8 mouse cellular contexts compared by ENCODE assay signal in genomic region chr11:57600621-57601121, GRCm38 (mm10). TPM values are rescaled to one million over a fixed set of nuclear protein-coding genes. Genes with fewer than 3 reads are reported as not detected.
DNase-seq lines count a peak whose midpoint lies in the region; ATAC-seq and TF ChIP-seq lines count a peak whose summit lies in the region.

No protein-coding gene starts in this region.

- H3K9me3 ChIP-seq in stomach, embryonic 14.5 days (ENCODE audit: control insufficient read depth, low read depth, low read length): no peaks in the 10 kb centered on the region
- H3K9me3 ChIP-seq in stomach, postnatal 0 days (ENCODE audit: control insufficient read depth, low read length): no peaks in the 10 kb centered on the region
- no peaks in the 10 kb centered on the region for H3K9me3 ChIP-seq in embryonic facial prominence, embryonic 12.5 days
- no peaks in the 10 kb centered on the region for H3K9me3 ChIP-seq in heart, embryonic 13.5 days
- H3K9me3 ChIP-seq in kidney, embryonic 14.5 days (ENCODE audit: control insufficient read depth, low read length): no peaks in the 10 kb centered on the region

- TF ChIP-seq CTCF in stomach, postnatal 0 days (IDR thresholded peaks at IDR 0.05; ENCODE audit: low read depth): no peak

- no peak for TF ChIP-seq EP300 in stomach, postnatal 0 days (optimal IDR thresholded peaks at IDR 0.05)

- WGBS in stomach, embryonic 14.5 days: 20% methylated on average over 4 of the region's 4 CpGs
- 31% methylated on average over 4 of the region's 4 CpGs for WGBS in stomach, postnatal 0 days
- WGBS in embryonic facial prominence, embryonic 12.5 days: 5% methylated on average over 4 of the region's 4 CpGs
- WGBS in heart, embryonic 13.5 days: 30% methylated on average over 4 of the region's 4 CpGs
- WGBS in kidney, embryonic 14.5 days: 26% methylated on average over 4 of the region's 4 CpGs

- no peaks in the 10 kb centered on the region for H3K27me3 ChIP-seq in stomach, embryonic 14.5 days (ENCODE audit: control insufficient read depth, insufficient read depth, low read length)
- no peaks in the 10 kb centered on the region for H3K27me3 ChIP-seq in stomach, postnatal 0 days (ENCODE audit: control insufficient read depth, insufficient read depth, low read length)
- H3K27me3 ChIP-seq in embryonic facial prominence, embryonic 12.5 days: no peaks in the 10 kb centered on the region
- peaks cover 18% of the 10 kb centered on the region for H3K27me3 ChIP-seq in heart, embryonic 13.5 days (replicated peaks)
- H3K27me3 ChIP-seq in kidney, embryonic 14.5 days (ENCODE audit: control insufficient read depth, insufficient read depth, low read length): no peaks in the 10 kb centered on the region

- 0 out of 2 replicates have a peak, but pooled peaks have one; percentile 35 for ATAC-seq in stomach, embryonic 14.5 days (ENCODE audit: insufficient number of reproducible peaks, insufficient read depth, low FRiP score, low read depth)
- ATAC-seq in stomach, postnatal 0 days (ENCODE audit: low FRiP score, low TSS enrichment): no peak
- peak; percentile 84 for ATAC-seq in embryonic facial prominence, embryonic 12.5 days (ENCODE audit: insufficient number of reproducible peaks, insufficient read depth, low FRiP score, low TSS enrichment)
- no peak for ATAC-seq in heart, embryonic 13.5 days (ENCODE audit: extremely low read depth, insufficient number of reproducible peaks, low FRiP score, low TSS enrichment)
- ATAC-seq in activated CD4-positive, CD25-positive, alpha-beta regulatory T cell, adult 4 months: no peak
- no peak for ATAC-seq in kidney, embryonic 14.5 days (ENCODE audit: low FRiP score, low TSS enrichment)

- no peaks in the 10 kb centered on the region for H3K36me3 ChIP-seq in stomach, embryonic 14.5 days (ENCODE audit: control insufficient read depth, insufficient read depth, low read length)
- H3K36me3 ChIP-seq in stomach, postnatal 0 days (ENCODE audit: control insufficient read depth, insufficient read depth, low read length): no peaks in the 10 kb centered on the region
- H3K36me3 ChIP-seq in embryonic facial prominence, embryonic 12.5 days: no peaks in the 10 kb centered on the region
- H3K36me3 ChIP-seq in heart, embryonic 13.5 days: no peaks in the 10 kb centered on the region
- no peaks in the 10 kb centered on the region for H3K36me3 ChIP-seq in kidney, embryonic 14.5 days (ENCODE audit: control insufficient read depth, insufficient read depth, low read length)

- no peak overlapping the region for H3K4me3 ChIP-seq in stomach, embryonic 14.5 days (ENCODE audit: low read depth, low read length)
- H3K4me3 ChIP-seq in stomach, postnatal 0 days (ENCODE audit: low read depth, low read length): no peak overlapping the region
- H3K4me3 ChIP-seq in embryonic facial prominence, embryonic 12.5 days: no peak overlapping the region
- H3K4me3 ChIP-seq in heart, embryonic 13.5 days: no peak overlapping the region
- H3K4me3 ChIP-seq in kidney, embryonic 14.5 days (ENCODE audit: low read length): no peak overlapping the region

- no peaks in the 10 kb centered on the region for H3K4me1 ChIP-seq in stomach, embryonic 14.5 days (ENCODE audit: control insufficient read depth, insufficient read depth, low read length)
- H3K4me1 ChIP-seq in stomach, postnatal 0 days (replicated peaks; ENCODE audit: control insufficient read depth, insufficient read depth): no peaks in the 10 kb centered on the region
- peaks cover 26% of the 10 kb centered on the region for H3K4me1 ChIP-seq in embryonic facial prominence, embryonic 12.5 days
- peaks cover 33% of the 10 kb centered on the region for H3K4me1 ChIP-seq in heart, embryonic 13.5 days
- no peaks in the 10 kb centered on the region for H3K4me1 ChIP-seq in kidney, embryonic 14.5 days (ENCODE audit: control insufficient read depth, insufficient read depth, low read length)

- H3K4me2 ChIP-seq in stomach, embryonic 14.5 days (replicated peaks; ENCODE audit: low read depth, low read length): no peak overlapping the region
- no peak overlapping the region for H3K4me2 ChIP-seq in stomach, postnatal 0 days (replicated peaks; ENCODE audit: low read depth)
- 0 out of 2 replicates have a peak overlapping the region, but pooled peaks have one; percentile 12 for H3K4me2 ChIP-seq in embryonic facial prominence, embryonic 12.5 days (replicated peaks)
- no peak overlapping the region for H3K4me2 ChIP-seq in heart, embryonic 13.5 days
- no peak overlapping the region for H3K4me2 ChIP-seq in kidney, embryonic 14.5 days (replicated peaks; ENCODE audit: low read depth, low read length)

- no peak for DNase-seq in stomach, postnatal 0 days (ENCODE audit: low spot score)
- peak; percentile 18 to 50 for DNase-seq in left cerebral cortex, adult 8-10 months (ENCODE audit: low spot score in 2 of 2)
- DNase-seq in retina, postnatal 7 days (ENCODE audit: low read depth, low spot score): peak; percentile 29

- no peak overlapping the region for H3K9ac ChIP-seq in stomach, embryonic 14.5 days (replicated peaks; ENCODE audit: low read depth, low read length)
- H3K9ac ChIP-seq in stomach, postnatal 0 days (ENCODE audit: low read length): no peak overlapping the region
- no peak overlapping the region for H3K9ac ChIP-seq in embryonic facial prominence, embryonic 12.5 days
- 0 out of 2 replicates have a peak overlapping the region, but pooled peaks have one; percentile 28 for H3K9ac ChIP-seq in heart, embryonic 13.5 days
- H3K9ac ChIP-seq in kidney, embryonic 14.5 days (ENCODE audit: low read depth, low read length): no peak overlapping the region

- H3K27ac ChIP-seq in stomach, embryonic 14.5 days (ENCODE audit: low read length): no peak overlapping the region
- no peak overlapping the region for H3K27ac ChIP-seq in stomach, postnatal 0 days (replicated peaks)
- peak overlapping the region; percentile 73 for H3K27ac ChIP-seq in embryonic facial prominence, embryonic 12.5 days
- H3K27ac ChIP-seq in heart, embryonic 13.5 days (replicated peaks): 0 out of 2 replicates have a peak overlapping the region, but pooled peaks have one; percentile 12
- no peak overlapping the region for H3K27ac ChIP-seq in kidney, embryonic 14.5 days (ENCODE audit: low read depth, low read length)

RNA-seq across cellular contexts. Expression of gene Galnt10, which starts 44.6 kb away (rescaled TPM):
- 8.4 and 11.5 TPM in 2 replicates for polyA plus RNA-seq in stomach, embryonic 14.5 days (2014; fragmentation: Nextera tagmentation; extraction: Ambion mirVana)
- 8.8 and 9.6 TPM in 2 replicates for polyA plus RNA-seq in stomach, postnatal 0 days (2015; fragmentation: Nextera tagmentation; extraction: Ambion mirVana)
- 34.3 and 36.2 TPM in 2 replicates for polyA plus RNA-seq in embryonic facial prominence, embryonic 12.5 days (2016; fragmentation: Nextera tagmentation; extraction: Ambion mirVana)
- 10.3 and 11.4 TPM in 2 replicates for polyA plus RNA-seq in heart, embryonic 13.5 days (2015; fragmentation: Nextera tagmentation; extraction: Ambion mirVana)
- 1 to 10 TPM; 7.2 to 9.4 (median 8.6) TPM for total RNA-seq in left cerebral cortex, adult 8-10 months (2022)
- 1 to 10 TPM; 4.1 to 7.6 TPM for polyA plus RNA-seq in activated CD4-positive, CD25-positive, alpha-beta regulatory T cell, adult 4 months (2017; shearing (Covaris generic))
- 7.3 and 13.0 TPM in 2 replicates for polyA plus RNA-seq in kidney, embryonic 14.5 days (2014; fragmentation: Nextera tagmentation; extraction: Ambion mirVana)

Comparison
In these comparisons a context has a peak if more than half of its experiments do, and no peak if none do; other contexts are left out.
1. ATAC-seq: peak in stomach, embryonic 14.5 days (single experiment) and embryonic facial prominence, embryonic 12.5 days (single experiment); none in stomach, postnatal 0 days (single experiment), heart, embryonic 13.5 days (single experiment), activated CD4-positive, CD25-positive, alpha-beta regulatory T cell, adult 4 months (single experiment) and kidney, embryonic 14.5 days (single experiment).
2. H3K27ac ChIP-seq: peak in embryonic facial prominence, embryonic 12.5 days (single experiment) and heart, embryonic 13.5 days (single experiment); none in stomach, embryonic 14.5 days (single experiment), stomach, postnatal 0 days (single experiment) and kidney, embryonic 14.5 days (single experiment).